Mouse (Mus musculus) spleen, adult 12 weeks (tissue): ENCODE results near the gene Trappc12.
"Not testable (repeated sequence)": the region's sequence is repeated elsewhere in the genome, so short reads cannot be mapped to it uniquely, and the experiment has no call there.

ENCODE experiments used
- DNase-seq: peaks from one replicate; pipeline ENCODE4 v3.0.0; 2022; ENCODE audit warnings: low spot score

Gene Trappc12

GRCm38 (mm10) chr12:28733520-28734245, 16.6 kb downstream of the Trappc12 start:
- DNase-seq: not testable (repeated sequence)

- DNase-seq: no peak
Observed at GRCm38 (mm10) chr12:28732631-28733030, 17.6 kb downstream of the Trappc12 start.

DNA sequence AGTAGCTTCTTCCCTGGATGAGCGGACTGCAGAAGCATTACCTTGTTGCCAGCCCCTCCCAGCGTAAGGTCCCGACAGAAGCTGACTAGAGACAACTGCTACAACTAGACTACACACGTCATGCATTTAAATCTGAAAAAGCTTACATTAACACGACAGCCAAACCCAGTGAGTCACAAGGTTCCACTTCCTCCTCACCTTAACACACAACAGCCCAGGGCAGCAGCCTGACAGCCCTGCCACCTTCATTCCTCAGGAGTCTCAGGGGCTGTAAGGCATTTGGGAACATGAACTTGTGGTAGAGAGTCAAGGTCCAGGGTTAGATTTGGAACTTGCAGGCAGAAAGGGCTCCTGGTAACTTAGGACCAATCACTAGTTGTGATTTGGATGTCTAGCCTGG, 23.2 kb downstream of the Trappc12 start:
- DNase-seq: no peak

DNA sequence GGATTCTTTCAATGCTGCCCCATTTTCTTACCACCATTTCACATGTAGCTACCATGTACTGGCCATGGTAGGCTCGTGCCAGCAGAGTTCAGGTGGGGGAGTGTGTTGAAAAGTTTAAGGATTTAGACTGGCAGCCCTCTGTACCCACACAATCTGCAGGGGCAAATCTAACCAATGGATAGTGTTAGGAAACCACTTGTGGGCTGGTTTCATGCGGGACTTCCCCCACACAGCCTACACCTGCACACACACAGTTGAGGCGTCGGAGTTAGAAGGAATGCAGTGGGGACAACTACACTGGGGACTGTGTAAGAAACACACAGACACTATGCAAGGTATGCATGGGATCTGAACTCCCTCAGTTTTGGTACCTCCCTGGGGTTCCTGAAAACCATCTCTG, 24.1 kb downstream of the Trappc12 start:
- no peak for DNase-seq

DNA sequence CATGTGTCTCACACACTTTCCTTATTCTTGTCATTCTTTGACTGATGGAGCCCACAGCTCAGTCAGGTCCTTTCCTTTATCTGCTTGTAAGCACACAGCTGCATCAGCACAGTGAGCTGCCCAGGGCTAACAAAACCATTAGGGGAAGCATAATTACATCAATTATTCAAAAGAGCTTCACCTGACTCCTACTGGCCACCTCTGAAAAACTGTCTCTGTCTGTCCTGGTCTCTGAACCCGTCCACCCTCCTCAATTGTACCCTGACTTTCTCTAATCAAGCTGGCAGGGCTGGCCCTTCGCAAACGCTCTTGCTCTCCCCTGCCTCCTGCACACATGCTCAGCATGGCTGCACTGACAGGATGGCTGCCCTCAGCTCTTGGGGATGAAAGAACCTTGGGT, 25.9 kb downstream of the Trappc12 start:
- no peak for DNase-seq

- no peak for DNase-seq
Observed at GRCm38 (mm10) chr12:28718106-28718505, 32.2 kb downstream of the Trappc12 start.

DNA sequence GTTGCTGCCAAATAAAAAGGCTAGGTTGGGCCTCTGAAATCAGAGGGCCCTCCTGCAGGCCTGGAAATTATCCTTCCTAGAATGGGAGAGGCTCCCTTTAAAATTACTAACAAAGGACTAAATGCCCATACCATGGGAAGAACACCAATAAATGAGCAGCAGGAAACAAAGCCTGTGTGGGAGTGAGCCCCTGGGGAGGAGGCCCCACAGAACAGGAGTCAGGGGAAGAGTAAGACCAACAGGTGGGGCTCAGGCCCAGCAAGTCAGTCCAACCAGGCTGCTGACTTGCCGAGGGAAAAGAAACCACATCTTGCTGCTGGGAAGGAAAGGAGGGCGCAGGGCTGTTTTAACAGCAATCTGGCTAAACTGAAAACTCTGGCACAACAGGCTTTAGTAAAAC, 33.2 kb downstream of the Trappc12 start:
- no peak for DNase-seq

DNA sequence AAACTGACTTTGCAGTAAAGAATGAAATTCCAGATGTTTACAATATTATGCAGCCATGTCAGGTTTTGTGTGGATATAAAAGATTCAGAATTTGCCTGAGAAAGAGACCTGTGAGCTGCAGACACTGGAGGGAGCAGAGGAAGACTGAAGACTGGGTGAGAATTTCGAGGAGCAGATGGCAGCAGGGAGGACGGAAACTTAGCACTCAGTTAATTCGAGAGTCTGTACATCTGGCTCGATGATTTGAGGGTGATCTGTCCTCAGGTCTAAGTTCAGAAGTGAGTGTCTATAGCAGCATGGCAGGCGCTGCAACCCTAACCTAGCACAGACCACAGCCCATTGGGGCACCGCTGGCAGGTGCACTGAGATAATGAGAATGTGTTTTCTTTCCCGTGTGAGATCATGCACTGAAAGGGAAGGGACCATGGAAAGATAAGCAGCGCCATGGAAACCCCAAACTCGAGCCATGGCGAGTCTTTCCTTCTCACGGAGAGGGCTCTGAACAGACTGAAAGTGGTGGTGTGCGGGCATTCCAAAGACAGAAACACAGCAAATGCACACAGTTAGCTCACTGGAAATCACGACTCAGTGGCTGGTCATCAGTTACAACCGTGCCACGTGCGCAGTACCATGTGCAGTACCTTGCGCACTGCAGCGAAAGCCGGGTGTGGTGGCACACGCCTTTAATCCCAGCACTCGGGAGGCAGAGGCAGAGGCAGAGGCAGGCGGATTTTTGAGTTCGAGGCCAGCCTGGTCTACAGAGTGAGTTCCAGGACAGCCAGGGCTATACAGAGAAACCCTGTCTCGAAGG, 35.2 kb downstream of the Trappc12 start:
- no peak for DNase-seq

DNA sequence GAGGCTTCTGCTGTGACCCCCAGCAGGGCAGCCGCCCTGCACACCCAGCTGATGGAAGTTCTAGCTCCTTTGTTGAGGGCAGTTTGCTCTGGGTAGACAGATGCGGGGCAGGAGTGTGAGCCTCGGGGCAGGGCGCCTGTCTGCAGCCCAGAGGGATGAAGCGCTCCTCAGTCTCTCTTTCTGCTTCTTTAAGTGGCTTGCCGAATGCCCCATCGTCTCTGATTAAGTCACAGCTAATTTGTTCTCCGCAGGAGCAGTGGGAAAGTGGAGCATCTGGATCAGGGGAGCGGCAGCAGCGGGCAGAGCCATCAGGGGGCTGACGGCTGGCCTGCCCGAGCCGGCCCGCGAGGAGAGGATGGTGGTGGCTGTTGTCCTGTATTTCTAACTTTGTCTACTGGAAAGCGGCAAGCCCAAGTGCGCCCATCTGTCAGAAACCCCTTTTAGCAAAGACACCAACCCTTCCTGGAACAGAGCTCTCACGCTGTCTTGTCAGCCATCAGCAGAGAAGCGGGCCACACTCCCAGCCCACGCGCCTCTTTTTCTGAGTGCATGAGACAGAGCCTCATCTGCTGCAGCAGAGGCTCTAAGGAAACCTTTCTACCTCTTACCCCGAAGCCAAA, 39.6 kb downstream of the Trappc12 start:
- no peak for DNase-seq

- no peak for DNase-seq
Observed at GRCm38 (mm10) chr12:28708154-28708553, 42.1 kb downstream of the Trappc12 start.

- DNase-seq: no peak
Observed at GRCm38 (mm10) chr12:28705204-28705603, 45.1 kb downstream of the Trappc12 start.

DNA sequence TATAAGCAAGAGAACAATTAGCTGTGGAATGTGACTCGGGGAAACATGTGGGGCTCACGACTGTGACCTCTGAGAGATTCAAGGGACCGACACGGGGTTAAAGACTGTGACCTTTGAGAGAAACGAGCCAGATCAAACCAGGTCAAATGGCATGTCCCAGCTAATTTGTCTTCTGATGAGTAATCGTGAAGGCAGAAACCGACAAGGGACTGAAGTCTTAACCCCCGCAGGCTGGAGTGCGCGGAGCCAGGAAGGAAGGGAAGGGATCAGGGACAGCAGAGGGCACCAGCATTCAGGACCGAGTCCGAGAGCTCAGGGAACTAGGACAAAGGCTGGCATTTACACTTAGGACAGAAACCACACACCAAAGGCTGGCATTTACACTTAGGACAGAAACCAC, 45.9 kb downstream of the Trappc12 start:
- DNase-seq: no peak

DNA sequence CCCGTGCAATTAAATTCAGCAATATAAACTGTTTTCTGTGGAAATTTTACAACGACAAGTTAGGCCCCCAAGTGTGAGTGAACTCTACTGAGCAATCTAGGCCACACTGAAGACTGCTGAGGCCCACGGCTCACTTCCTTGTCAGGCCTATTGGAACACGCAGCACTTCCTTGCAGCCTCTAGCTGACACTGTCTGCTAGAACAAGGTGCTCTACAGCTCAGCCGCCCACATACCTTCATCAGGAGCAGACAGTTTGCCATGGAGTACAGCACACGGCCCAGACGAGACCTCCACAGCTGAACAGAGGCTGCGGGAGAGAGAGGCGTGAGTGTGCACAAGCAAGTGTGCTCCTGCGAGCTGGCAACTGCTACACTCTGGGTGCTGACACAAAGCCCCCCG, 49.0 kb downstream of the Trappc12 start:
- no peak for DNase-seq

DNA sequence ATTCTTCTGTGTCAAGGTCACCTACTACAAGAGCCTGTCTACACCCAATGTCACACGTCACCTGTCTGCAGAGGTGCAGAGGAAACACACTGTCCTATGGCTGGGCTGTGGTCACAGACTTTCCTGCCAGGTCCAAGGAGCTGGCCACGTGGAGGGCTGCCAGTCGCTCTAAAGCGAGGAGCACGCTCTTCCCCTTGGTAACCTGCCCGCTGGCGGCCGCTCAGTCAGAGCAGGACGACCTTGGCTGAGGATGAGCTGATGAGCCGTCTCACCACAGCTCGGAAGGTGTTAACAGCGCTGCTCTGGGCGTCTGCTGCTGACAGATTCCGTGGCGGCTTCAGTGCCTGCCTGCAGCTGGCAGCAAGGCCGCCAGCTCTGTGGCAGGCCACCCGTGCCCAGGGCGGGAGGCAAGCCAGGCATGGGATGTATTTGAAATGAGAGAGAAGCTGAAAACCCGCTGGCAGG, 49.7 kb downstream of the Trappc12 start:
- no peak for DNase-seq

DNA sequence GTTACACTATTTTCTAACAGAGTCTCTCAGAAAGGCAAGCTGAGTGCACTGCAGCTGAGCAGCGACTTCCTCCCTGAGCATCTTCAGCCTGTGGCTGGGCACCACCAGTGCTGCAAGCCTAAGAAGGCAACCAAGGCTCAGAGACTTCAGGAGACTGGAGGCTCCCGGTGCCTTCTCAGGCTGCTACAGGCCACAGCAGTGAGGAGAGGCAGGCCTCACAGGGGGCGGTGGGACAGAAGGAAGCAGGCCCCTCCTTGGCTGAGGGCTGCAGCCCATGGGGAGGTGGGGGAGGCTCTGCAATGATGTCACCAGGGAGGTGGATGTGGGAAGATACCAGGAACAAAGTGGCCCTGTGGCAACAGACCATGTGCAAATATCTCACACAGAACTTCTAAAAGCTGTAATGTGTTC, 50.2 kb downstream of the Trappc12 start:
- no peak for DNase-seq

- peak; percentile 39 for DNase-seq
Observed at GRCm38 (mm10) chr12:28699656-28700055, 50.6 kb downstream of the Trappc12 start.

- no peak for DNase-seq
Observed at GRCm38 (mm10) chr12:28699086-28699485, 51.2 kb downstream of the Trappc12 start.

GRCm38 (mm10) chr12:28697821-28698595, 52.3 kb downstream of the Trappc12 start:
- DNase-seq: no peak

- no peak for DNase-seq
Observed at GRCm38 (mm10) chr12:28694776-28695175, 55.5 kb downstream of the Trappc12 start.

GRCm38 (mm10) chr12:28694231-28694630, 56.0 kb downstream of the Trappc12 start:
- DNase-seq: no peak

DNA sequence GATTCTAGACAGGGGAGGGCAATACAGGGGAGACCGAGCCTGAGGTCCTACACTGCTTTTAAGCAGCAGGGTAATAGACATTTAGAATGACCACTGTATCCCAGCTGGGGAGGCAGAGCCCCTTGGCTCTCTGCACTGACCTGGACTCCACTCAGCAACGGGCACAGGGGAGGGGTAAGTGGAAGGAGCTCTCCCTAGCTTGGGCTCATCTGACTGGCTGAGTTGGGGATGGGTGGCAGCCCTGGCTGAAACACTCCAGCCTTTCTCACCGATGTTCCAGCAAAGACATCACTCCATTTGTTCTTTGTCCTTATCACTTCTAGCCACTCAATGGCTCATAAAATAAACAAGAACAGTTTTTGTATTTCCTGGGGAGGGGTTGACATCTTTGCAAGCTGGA, 56.5 kb downstream of the Trappc12 start:
- no peak for DNase-seq

GRCm38 (mm10) chr12:28690730-28691129, 59.5 kb downstream of the Trappc12 start:
- DNase-seq: no peak
